Mouse (Mus musculus): Measurements from ENCODE around the gene Faim2. TPM values are rescaled to one million over a fixed set of nuclear protein-coding genes. Genes with fewer than 3 reads are reported as not detected.

Gene Faim2
- polyA plus RNA-seq, 1 experiment from 2014 or later, result 0.81 TPM

DNA sequence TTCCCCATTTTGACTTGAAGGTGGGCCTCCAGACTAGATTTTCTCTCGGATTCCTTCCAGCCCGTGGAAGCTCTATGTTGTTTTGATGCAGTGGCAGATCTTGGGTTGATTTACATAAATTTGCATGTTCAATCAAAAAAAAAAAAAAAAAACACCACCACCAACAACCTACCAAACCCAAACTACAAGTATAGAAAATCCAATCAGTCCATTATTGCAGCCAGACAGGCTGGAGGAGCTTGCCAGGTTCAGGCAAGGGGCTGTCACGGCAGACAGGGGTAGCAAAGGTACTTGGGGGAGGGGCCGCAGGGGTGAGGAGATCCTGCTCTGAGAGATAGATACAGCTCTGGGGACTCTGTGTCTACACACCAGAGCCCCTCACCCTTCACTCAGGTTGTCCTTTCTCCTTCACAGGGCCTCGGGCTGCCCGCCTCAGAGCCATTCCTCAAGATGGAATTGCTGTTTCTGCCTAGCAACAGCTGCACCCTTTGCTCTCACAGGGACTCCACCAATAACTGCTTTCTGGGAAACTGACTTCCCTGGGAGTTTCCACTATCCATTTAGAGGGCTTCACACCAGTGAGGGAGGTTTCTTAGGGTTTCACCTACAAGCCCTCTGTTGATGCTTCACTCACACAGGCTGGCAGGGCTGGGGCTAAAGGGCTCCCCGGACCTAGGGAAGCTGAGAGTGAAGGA lies 73.2 kb downstream of the Faim2 start:
- Histone ChIP-seq H3K4me1 (ENCODE audit: insufficient read depth, low read depth, low read length) (peaks cover 12% of the 10 kb centered on the region), H3K4me3 (ENCODE audit: low read depth, low read length) (no peak overlapping the region), H3K27me3 (replicated peaks; ENCODE audit: insufficient read depth, low read length) (no peaks in the 10 kb centered on the region), H3K4me2 (replicated peaks; ENCODE audit: low read depth, low read length) (no peak overlapping the region), H3K9ac (replicated peaks; ENCODE audit: low read depth) (no peak overlapping the region; the same call in 1 of the 2 replicates), H3K27ac (ENCODE audit: low read length) (no peak overlapping the region), H3K9me3 (ENCODE audit: low read length) (no peaks in the 10 kb centered on the region), H3K36me3 (ENCODE audit: insufficient read depth, low read length) (no peaks in the 10 kb centered on the region)
- no peak for ATAC-seq
- WGBS, result 84% methylated on average over 7 of the region's 7 CpGs
- DNase-seq (ENCODE audit: low spot score), result no peak
- TF ChIP-seq EP300 (IDR thresholded peaks at IDR 0.05) (no peak), CTCF (IDR thresholded peaks at IDR 0.05) (no peak)

GRCm38 (mm10) chr15:99453153-99453900 lies 74.6 kb downstream of the Faim2 start:
- no peaks in the 10 kb centered on the region for H3K9me3 ChIP-seq (ENCODE audit: low read length)
- WGBS, result 54% methylated on average over 11 of the region's 11 CpGs
- no peaks in the 10 kb centered on the region for H3K36me3 ChIP-seq (ENCODE audit: insufficient read depth, low read length)
- peak; percentile 82 for DNase-seq (ENCODE audit: low spot score)
- no peak overlapping the region for H3K4me3 ChIP-seq (ENCODE audit: low read depth, low read length)
- TF ChIP-seq CTCF (IDR thresholded peaks at IDR 0.05), result peak; percentile 23; the same call in 1 of the 2 replicates
- 0 out of 2 replicates have a peak, but pooled peaks have one; percentile 42 for TF ChIP-seq EP300 (IDR thresholded peaks at IDR 0.05)
- peak; percentile 58 for ATAC-seq
- peaks cover 25% of the 10 kb centered on the region for H3K4me1 ChIP-seq (ENCODE audit: insufficient read depth, low read depth, low read length)
- H3K27ac ChIP-seq (ENCODE audit: low read length), result no peak overlapping the region
- no peak overlapping the region for H3K4me2 ChIP-seq (replicated peaks; ENCODE audit: low read depth, low read length)
- H3K27me3 ChIP-seq (replicated peaks; ENCODE audit: insufficient read depth, low read length), result no peaks in the 10 kb centered on the region
- no peak overlapping the region for H3K9ac ChIP-seq (replicated peaks; ENCODE audit: low read depth)

- H3K4me1 ChIP-seq (ENCODE audit: insufficient read depth, low read depth, low read length), result peaks cover 25% of the 10 kb centered on the region
- H3K36me3 ChIP-seq (ENCODE audit: insufficient read depth, low read length), result no peaks in the 10 kb centered on the region
- WGBS, result 44% methylated on average over 8 of the region's 8 CpGs
- DNase-seq (ENCODE audit: low spot score) (no peak), ATAC-seq (no peak)
- H3K9ac ChIP-seq (replicated peaks; ENCODE audit: low read depth), result no peak overlapping the region
- H3K9me3 ChIP-seq (ENCODE audit: low read length), result no peaks in the 10 kb centered on the region
- no peak overlapping the region for H3K4me2 ChIP-seq (replicated peaks; ENCODE audit: low read depth, low read length)
- H3K27me3 ChIP-seq (replicated peaks; ENCODE audit: insufficient read depth, low read length), result no peaks in the 10 kb centered on the region
- TF ChIP-seq EP300 (IDR thresholded peaks at IDR 0.05), result no peak
- no peak for TF ChIP-seq CTCF (IDR thresholded peaks at IDR 0.05)
- H3K27ac ChIP-seq (ENCODE audit: low read length), result peak overlapping the region; percentile 68
- no peak overlapping the region for H3K4me3 ChIP-seq (ENCODE audit: low read depth, low read length)
Observed at GRCm38 (mm10) chr15:99449751-99450280, 78.1 kb downstream of the Faim2 start.

DNA sequence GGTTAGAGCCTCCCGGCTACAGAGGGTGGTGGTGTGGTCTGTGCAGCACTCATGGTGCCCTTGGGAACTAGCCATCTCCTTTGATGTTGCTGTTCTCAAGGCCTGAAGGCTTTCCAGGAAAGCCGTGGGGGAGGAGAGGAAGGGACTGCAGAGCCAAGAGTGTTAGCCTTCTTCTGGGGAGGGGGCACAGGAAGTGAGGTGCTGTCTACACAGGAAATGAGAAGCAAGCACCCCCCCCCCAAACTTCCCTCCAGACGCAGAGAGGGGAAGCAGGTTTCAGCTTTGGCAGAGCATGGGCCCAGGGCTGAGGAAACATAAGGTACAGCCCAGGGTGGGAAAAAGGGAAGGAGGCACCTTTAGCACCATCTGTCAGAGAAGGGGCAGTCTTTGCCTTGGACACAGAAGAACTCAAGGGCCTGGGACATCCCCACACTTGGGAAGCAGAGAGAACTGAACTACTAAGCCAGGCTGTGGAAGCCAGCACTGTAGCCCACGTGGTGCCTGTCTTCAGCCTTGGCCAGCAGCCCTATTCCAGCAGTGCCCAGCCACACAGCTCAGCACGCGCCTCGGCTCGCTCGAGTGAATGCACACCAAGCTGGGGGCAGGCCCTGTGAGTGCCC lies 78.7 kb downstream of the Faim2 start:
- Histone ChIP-seq H3K9ac (replicated peaks; ENCODE audit: low read depth) (no peak overlapping the region), H3K36me3 (ENCODE audit: insufficient read depth, low read length) (no peaks in the 10 kb centered on the region), H3K27ac (ENCODE audit: low read length) (peak overlapping the region; percentile 68), H3K9me3 (ENCODE audit: low read length) (no peaks in the 10 kb centered on the region), H3K27me3 (replicated peaks; ENCODE audit: insufficient read depth, low read length) (no peaks in the 10 kb centered on the region), H3K4me1 (ENCODE audit: insufficient read depth, low read depth, low read length) (peaks cover 25% of the 10 kb centered on the region), H3K4me3 (ENCODE audit: low read depth, low read length) (no peak overlapping the region), H3K4me2 (replicated peaks; ENCODE audit: low read depth, low read length) (no peak overlapping the region; the same call in 1 of the 2 replicates)
- DNase-seq (ENCODE audit: low spot score) (peak; percentile 50), ATAC-seq (peak; percentile 64)
- WGBS, result 26% methylated on average over 9 of the region's 9 CpGs
- peak; percentile 63 for TF ChIP-seq EP300 (IDR thresholded peaks at IDR 0.05)
- no peak for TF ChIP-seq CTCF (IDR thresholded peaks at IDR 0.05)

Other genes with a start within 250 kb of the Faim2 start
- gene Prpf40b, start 233.1 kb downstream of the Faim2 start, polyA plus RNA-seq (2015; fragmentation: Nextera tagmentation; extraction: Ambion mirVana), result 37.1 and 39.9 TPM in 2 replicates
- 0.07 TPM in 1 of 2 replicates, not detected in the other for gene Fam186b, start 232.3 kb downstream of the Faim2 start, polyA plus RNA-seq (2015; fragmentation: Nextera tagmentation; extraction: Ambion mirVana)
- gene Fmnl3, start 157.7 kb downstream of the Faim2 start, polyA plus RNA-seq (2015; fragmentation: Nextera tagmentation; extraction: Ambion mirVana), result 25.8 and 30.7 TPM in 2 replicates
- gene Tmbim6, start 135.3 kb downstream of the Faim2 start, polyA plus RNA-seq (2015; fragmentation: Nextera tagmentation; extraction: Ambion mirVana), result 669 and 693 TPM in 2 replicates
- 5.2 and 6.0 TPM in 2 replicates for gene Nckap5l, start 70.4 kb downstream of the Faim2 start, polyA plus RNA-seq (2015; fragmentation: Nextera tagmentation; extraction: Ambion mirVana)
- 11.2 and 11.5 TPM in 2 replicates for gene Bcdin3d, start 53.4 kb downstream of the Faim2 start, polyA plus RNA-seq (2015; fragmentation: Nextera tagmentation; extraction: Ambion mirVana)
- gene Aqp2, start 50.9 kb upstream of the Faim2 start, polyA plus RNA-seq (2015; fragmentation: Nextera tagmentation; extraction: Ambion mirVana), result not detected in 2 replicates
- 551 and 593 TPM in 2 replicates for gene Aqp5, start 62.6 kb upstream of the Faim2 start, polyA plus RNA-seq (2015; fragmentation: Nextera tagmentation; extraction: Ambion mirVana)
- gene Aqp6, start 73.2 kb upstream of the Faim2 start, polyA plus RNA-seq (2015; fragmentation: Nextera tagmentation; extraction: Ambion mirVana), result not detected in 2 replicates
- 7.5 and 10.9 TPM in 2 replicates for gene Racgap1, start 123.5 kb upstream of the Faim2 start, polyA plus RNA-seq (2015; fragmentation: Nextera tagmentation; extraction: Ambion mirVana)
- gene Asic1, start 142.2 kb upstream of the Faim2 start, polyA plus RNA-seq (2015; fragmentation: Nextera tagmentation; extraction: Ambion mirVana), result 1.3 TPM in 2 replicates
- 19.7 and 20.4 TPM in 2 replicates for gene Smarcd1, start 174.0 kb upstream of the Faim2 start, polyA plus RNA-seq (2015; fragmentation: Nextera tagmentation; extraction: Ambion mirVana)
- 3.2 TPM in 1 of 2 replicates, not detected in the other for gene Gm17349, start 177.3 kb upstream of the Faim2 start, polyA plus RNA-seq (2015; fragmentation: Nextera tagmentation; extraction: Ambion mirVana)
- gene Gpd1, start 189.3 kb upstream of the Faim2 start, polyA plus RNA-seq (2015; fragmentation: Nextera tagmentation; extraction: Ambion mirVana), result 10.0 and 13.2 TPM in 2 replicates
- gene Cox14, start 197.5 kb upstream of the Faim2 start, polyA plus RNA-seq (2015; fragmentation: Nextera tagmentation; extraction: Ambion mirVana), result 197 and 206 TPM in 2 replicates
- gene Cers5, start 244.7 kb upstream of the Faim2 start, polyA plus RNA-seq (2015; fragmentation: Nextera tagmentation; extraction: Ambion mirVana), result 67.1 and 71.5 TPM in 2 replicates

Measured in lung, postnatal 0 days (tissue).